Comparison of ENCODE assay signal across 9 mouse cellular contexts in the genomic region with DNA sequence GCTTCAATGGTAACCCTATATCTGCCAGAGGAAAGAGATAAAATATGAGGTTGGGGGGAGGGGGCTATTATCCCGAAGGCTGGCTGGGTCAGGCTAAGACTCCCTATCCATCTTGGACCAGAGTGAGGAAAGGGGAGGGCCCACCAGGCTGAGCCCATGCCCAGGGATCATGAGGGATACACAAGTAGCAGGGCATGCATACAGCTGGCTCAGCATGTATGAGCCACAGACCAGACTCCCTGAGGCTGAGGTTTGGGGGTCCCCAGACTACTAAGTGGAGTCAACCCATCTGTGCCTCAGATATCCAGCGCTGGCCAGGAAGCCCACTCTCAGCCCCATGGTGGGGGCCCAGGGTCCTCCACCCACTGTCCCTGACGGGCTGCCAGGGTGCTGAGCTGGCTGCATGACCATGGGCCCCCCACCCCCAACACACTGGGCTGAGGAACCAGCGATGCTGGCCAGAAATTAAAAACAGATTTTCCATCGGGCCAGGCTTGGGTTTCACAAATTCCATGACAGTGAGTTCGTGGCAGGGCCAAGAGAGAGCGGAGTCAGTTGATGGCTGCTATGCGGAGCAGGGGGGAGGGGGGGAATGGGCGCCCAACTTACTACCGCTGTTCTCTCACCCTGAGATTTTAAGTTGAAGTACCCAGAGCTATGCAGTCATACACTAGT. TPM values are rescaled to one million over a fixed set of nuclear protein-coding genes. Genes with fewer than 3 reads are reported as not detected.
DNase-seq lines count a peak whose midpoint lies in the region; ATAC-seq and TF ChIP-seq lines count a peak whose summit lies in the region.
"Had no signal": no experiment of that assay in that cellular context is flagged by ENCODE, and none has a peak within 500 bp of the region (broad histone marks: within the 10 kb centered on the region; RNA-seq: fewer than 3 reads in every experiment).

No protein-coding gene starts in this region.

- no peak for TF ChIP-seq POLR2A in heart, adult 2 months (IDR thresholded peaks at IDR 0.05; ENCODE audit: insufficient read depth, low read depth, low read length)

- no peak overlapping the region for H3K4me3 ChIP-seq in heart, adult 2 months
- H3K4me3 ChIP-seq in limb, embryonic 11.5 days (ENCODE audit: low read depth, low read length) = no peak overlapping the region

- TF ChIP-seq EP300 in heart, adult 2 months (IDR thresholded peaks at IDR 0.05; ENCODE audit: insufficient read depth, low read depth, low read length) = no peak

- H3K27me3 ChIP-seq in heart, adult 2 months (ENCODE audit: control insufficient read depth, insufficient read depth, low read length) = no peaks in the 10 kb centered on the region
- H3K27me3 ChIP-seq in limb, embryonic 11.5 days (ENCODE audit: control insufficient read depth, insufficient read depth, low read length) = no peaks in the 10 kb centered on the region

- no peaks in the 10 kb centered on the region for H3K9me3 ChIP-seq in limb, embryonic 11.5 days (ENCODE audit: control insufficient read depth, low read length)

- no peak for TF ChIP-seq CTCF in heart, adult 2 months (IDR thresholded peaks at IDR 0.05)

- peak; percentile 45 for ATAC-seq in limb, embryonic 11.5 days (ENCODE audit: insufficient number of reproducible peaks, low FRiP score, low TSS enrichment, low read depth)

- peaks cover 19% of the 10 kb centered on the region for H3K4me1 ChIP-seq in heart, adult 2 months (ENCODE audit: control insufficient read depth, insufficient read depth, low read length)
- peaks cover 26% of the 10 kb centered on the region for H3K4me1 ChIP-seq in limb, embryonic 11.5 days (ENCODE audit: control insufficient read depth, insufficient read depth, low read length)

- intact Hi-C loops in heart, adult 2 months (cut with DNase I) = loop anchor here (10.0 kb wide), 1 partner anchor 183 kb away; no protein-coding TSS in a partner anchor

- H3K9ac ChIP-seq in heart, adult 2 months (ENCODE audit: low read depth, low read length) = no peak overlapping the region
- no peak overlapping the region for H3K9ac ChIP-seq in limb, embryonic 11.5 days (ENCODE audit: low read length)

- no peaks in the 10 kb centered on the region for H3K36me3 ChIP-seq in heart, adult 2 months (ENCODE audit: control insufficient read depth, insufficient read depth, low read length)
- peaks cover 25% of the 10 kb centered on the region for H3K36me3 ChIP-seq in limb, embryonic 11.5 days (ENCODE audit: control insufficient read depth, insufficient read depth, low read length)

- WGBS in heart, adult 2 months = 50% methylated on average over 10 of the region's 10 CpGs
- 26% methylated on average over 10 of the region's 10 CpGs for WGBS in limb, embryonic 11.5 days

- peak overlapping the region; percentile 28; the same call in 1 of the 2 replicates for H3K27ac ChIP-seq in heart, adult 2 months
- peak overlapping the region; percentile 43; the same call in 1 of the 2 replicates for H3K27ac ChIP-seq in limb, embryonic 11.5 days (replicated peaks; ENCODE audit: low read depth, low read length)

- H3K79me2 ChIP-seq in heart, adult 2 months (replicated peaks; ENCODE audit: control insufficient read depth, insufficient read depth, low read length) = no peaks in the 10 kb centered on the region; the same call in 1 of the 2 replicates

- H3K4me2 ChIP-seq in limb, embryonic 11.5 days (ENCODE audit: low read depth, severe bottlenecking) = peak overlapping the region; percentile 22

- DNase-seq in heart, adult 2 months = peak in 1 of 2 experiments; percentile 35
- DNase-seq in heart, adult 9 months (ENCODE audit: low spot score in 2 of 2) = no peak
- DNase-seq in Muller cell, postnatal 12 days (ENCODE audit: inconsistent ontology term) = peak; percentile 76
- peak; percentile 67 for DNase-seq in forelimb bud, embryonic 11.5 days (ENCODE audit: low read depth, low spot score)
- peak; percentile 65 for DNase-seq in limb, embryonic 11.5 days (ENCODE audit: low spot score)
- no peak for DNase-seq in ovary, postnatal 10 days (ENCODE audit: low spot score)
- no peak for DNase-seq in left cerebral cortex, adult 8-10 months (ENCODE audit: low spot score in 2 of 2)
- no peak for DNase-seq in cerebellum, adult 8-10 months
- DNase-seq: left cerebral cortex, postnatal 4 days had no signal

RNA-seq across cellular contexts. Expression of a gene that starts 7.4 kb away (rescaled TPM):
- 10 to 100 TPM; 10.6 to 11.0 TPM for total RNA-seq in heart, adult 2 months (2021)
- polyA plus RNA-seq in heart, adult 2 months (2012; rRNA removed) = 13.9 and 14.6 TPM in 2 replicates
- 51.4 and 58.3 TPM in 2 replicates for polyA plus RNA-seq in limb, embryonic 11.5 days (2014; fragmentation: Nextera tagmentation; extraction: Ambion mirVana)
- total RNA-seq in left cerebral cortex, adult 8-10 months (2022) = 100 to 1,000 TPM; 173 to 201 (median 187) TPM

RNA-seq across cellular contexts. Expression of a gene that starts 34.3 kb away (rescaled TPM):
- total RNA-seq in heart, adult 2 months (2021) = 10 to 100 TPM in 1 of 2 experiments, 1 to 10 TPM in 1; 7.4 to 11.5 TPM
- polyA plus RNA-seq in heart, adult 2 months (2012; rRNA removed) = 18.4 and 23.1 TPM in 2 replicates
- 9.0 and 10.8 TPM in 2 replicates for polyA plus RNA-seq in limb, embryonic 11.5 days (2014; fragmentation: Nextera tagmentation; extraction: Ambion mirVana)
- total RNA-seq in left cerebral cortex, adult 8-10 months (2022) = 10 to 100 TPM; 19.9 to 24.1 (median 22.3) TPM

Comparison
In these comparisons a context has a peak if more than half of its experiments do, and no peak if none do; other contexts are left out.
1. DNase-seq: peak in Muller cell, postnatal 12 days (single experiment), forelimb bud, embryonic 11.5 days (single experiment) and limb, embryonic 11.5 days (single experiment); none in heart, adult 9 months (0 of 2), ovary, postnatal 10 days (single experiment), left cerebral cortex, adult 8-10 months (0 of 2) and cerebellum, adult 8-10 months (single experiment).
2. RNA of a gene that starts 7.4 kb away (total RNA-seq): 173 to 201 TPM in left cerebral cortex, adult 8-10 months; 10.6 to 11.0 TPM in heart, adult 2 months; every median in the first group is over 10 times any median in the second.